Mouse (Mus musculus) stomach, postnatal 0 days (tissue): ENCODE data around the gene Manba.

Experiments used
- CTCF ChIP-seq: IDR thresholded peaks from 2 replicates; pipeline ENCODE4 v1.5.1; 2016; ENCODE audit warnings: antibody characterized with exemption, low read depth, mild to moderate bottlenecking, moderate library complexity
- EP300 ChIP-seq: optimal IDR thresholded peaks from 2 replicates; pipeline ENCODE3; 2016; ENCODE audit warnings: antibody characterized with exemption

GRCm38 (mm10) chr3:135597014-135597413, 111.6 kb downstream of the Manba start:
- no peak for TF ChIP-seq EP300
- TF ChIP-seq CTCF: no peak
